Mouse (Mus musculus) midbrain, embryonic 16.5 days (tissue): ENCODE data around the gene Itga2b. TPM values are rescaled to one million over a fixed set of nuclear protein-coding genes. Genes with fewer than 3 reads are reported as not detected.

Source experiments
- ATAC-seq: fragments of 200-750 bp; cut with Nextera tagmentation; 2 replicates; pipeline ENCODE4 v1.8.0; 2017; ENCODE audit warnings: moderate TSS enrichment
- H3K27ac ChIP-seq: fragments of 300-500 bp; sonication (generic); 2 replicates; pipeline ENCODE4 v1.5.1; 2014; ENCODE audit warnings: mild to moderate bottlenecking, low read length, mixed read lengths
- H3K27me3 ChIP-seq: fragments of 300-500 bp; sonication (generic); 2 replicates; pipeline ENCODE4 v1.6.1; 2014; ENCODE audit warnings: low read depth, low read length, mixed read lengths; ENCODE audit not compliant: control insufficient read depth, insufficient read depth
- H3K36me3 ChIP-seq: fragments of 300-500 bp; sonication (generic); 2 replicates; pipeline ENCODE4 v1.6.1; 2014; ENCODE audit warnings: mild to moderate bottlenecking, low read length, moderate library complexity, mixed read lengths; ENCODE audit not compliant: control insufficient read depth, insufficient read depth
- H3K4me1 ChIP-seq: fragments of 300-500 bp; sonication (generic); 2 replicates; pipeline ENCODE4 v1.6.1; 2014; ENCODE audit warnings: mild to moderate bottlenecking, low read length, mixed read lengths; ENCODE audit not compliant: control insufficient read depth, insufficient read depth
- H3K4me2 ChIP-seq: fragments of 300-500 bp; sonication (generic); 2 replicates; pipeline ENCODE4 v1.6.1; 2014; ENCODE audit warnings: mild to moderate bottlenecking, low read length, mixed read lengths
- H3K4me3 ChIP-seq: fragments of 300-500 bp; sonication (generic); 2 replicates; pipeline ENCODE4 v1.5.1; 2014; ENCODE audit warnings: low read depth, mild to moderate bottlenecking, low read length, moderate library complexity, mixed read lengths
- H3K9ac ChIP-seq: fragments of 300-500 bp; sonication (generic); 2 replicates; pipeline ENCODE4 v1.6.1; 2014; ENCODE audit warnings: low read depth, low read length, mixed read lengths
- H3K9me3 ChIP-seq: fragments of 300-500 bp; sonication (generic); replicated peaks from 2 replicates; pipeline ENCODE4 v1.6.1; 2014; ENCODE audit warnings: mild to moderate bottlenecking, low read length, mixed read lengths; ENCODE audit not compliant: control insufficient read depth, poor library complexity, severe bottlenecking
- WGBS: fragments of 180-500 bp; shearing (Covaris S2); extraction: QIAGEN DNeasy Blood & Tissue Kit; methylation state at CpG from one replicate; pipeline ENCODE4 v1.1.7; 2014; 5-methylcytosine and 5-hydroxymethylcytosine counted together
- polyA plus RNA-seq: library from polyadenylated mRNA; unstranded; fragments of >200 nt; fragmentation: Nextera tagmentation; extraction: Ambion mirVana; gene quantifications from 2 replicates; pipeline ENCODE4 v1.2.1, GENCODE M21; 2015

The Itga2b gene
- 8.3 and 11.6 TPM in 2 replicates for polyA plus RNA-seq

- WGBS, result 65% methylated on average over 11 of the region's 11 CpGs
Measured at GRCm38 (mm10) chr11:102469648-102470357, at the start of gene Itga2b. TSS of gene Itga2b (minus strand) at chr11:102470122.

GRCm38 (mm10) chr11:102514793-102515424 is 45.0 kb upstream of the Itga2b start:
- H3K27me3 ChIP-seq, result no peaks in the 10 kb centered on the region
- H3K4me1 ChIP-seq, result no peaks in the 10 kb centered on the region
- no peak overlapping the region for H3K9ac ChIP-seq
- no peaks in the 10 kb centered on the region; the same call in 1 of the 2 replicates for H3K36me3 ChIP-seq
- 96% methylated on average over 1 of the region's 1 CpGs for WGBS
- no peak overlapping the region for H3K4me2 ChIP-seq
- no peaks in the 10 kb centered on the region for H3K9me3 ChIP-seq
- H3K27ac ChIP-seq, result no peak overlapping the region
- no peak overlapping the region for H3K4me3 ChIP-seq
- ATAC-seq, result no peak

More at GRCm38 (mm10) chr11:102469648-102470357, at the start of gene Itga2b:
- ATAC-seq, result no peak
- Histone ChIP-seq H3K27ac (no peak within 1 kb of the TSS), H3K4me2 (no peak within 1 kb of the TSS), H3K36me3 (no peaks in the 10 kb centered on the region), H3K27me3 (no peaks in the 10 kb centered on the region; the same call in 1 of the 2 replicates), H3K9me3 (no peaks in the 10 kb centered on the region), H3K4me1 (peaks cover 13% of the 10 kb centered on the region), H3K4me3 (no peak within 1 kb of the TSS), H3K9ac (no peak within 1 kb of the TSS)

- Histone ChIP-seq H3K4me1 (no peaks in the 10 kb centered on the region), H3K9me3 (no peaks in the 10 kb centered on the region), H3K36me3 (peaks cover 5% of the 10 kb centered on the region), H3K4me3 (no peak overlapping the region), H3K9ac (no peak overlapping the region), H3K27ac (no peak overlapping the region), H3K27me3 (no peaks in the 10 kb centered on the region), H3K4me2 (no peak overlapping the region)
- WGBS, result 72% methylated on average over 6 of the region's 6 CpGs
- no peak for ATAC-seq
Measured at GRCm38 (mm10) chr11:102510226-102510625, 40.3 kb upstream of the Itga2b start.

DNA sequence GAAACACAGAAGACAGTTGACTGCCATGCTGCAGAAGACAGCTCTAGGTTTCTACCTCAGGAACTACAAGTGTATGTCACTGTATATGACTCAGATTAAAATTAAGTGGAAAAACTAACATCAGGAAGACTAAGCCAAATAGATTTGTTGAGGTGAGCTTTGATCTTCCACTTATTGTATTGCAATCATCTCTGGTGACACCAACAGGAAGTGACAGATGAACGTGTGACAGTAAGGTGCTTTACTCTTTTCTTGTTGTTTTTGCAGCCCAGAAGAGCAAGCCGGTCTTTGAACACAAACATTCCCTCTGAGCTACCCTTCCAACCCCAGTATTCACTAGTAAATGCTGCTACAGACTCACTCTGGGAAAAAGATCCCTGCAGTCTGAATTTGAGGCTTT is 26.8 kb upstream of the Itga2b start:
- no peaks in the 10 kb centered on the region for H3K4me1 ChIP-seq
- H3K9ac ChIP-seq, result no peak overlapping the region
- WGBS, result 80% methylated on average over 2 of the region's 2 CpGs
- no peak overlapping the region for H3K4me2 ChIP-seq
- no peak overlapping the region for H3K27ac ChIP-seq
- H3K4me3 ChIP-seq, result no peak overlapping the region
- H3K9me3 ChIP-seq, result no peaks in the 10 kb centered on the region
- peaks cover 6% of the 10 kb centered on the region; the same call in 1 of the 2 replicates for H3K36me3 ChIP-seq
- ATAC-seq, result no peak
- no peaks in the 10 kb centered on the region for H3K27me3 ChIP-seq

DNA sequence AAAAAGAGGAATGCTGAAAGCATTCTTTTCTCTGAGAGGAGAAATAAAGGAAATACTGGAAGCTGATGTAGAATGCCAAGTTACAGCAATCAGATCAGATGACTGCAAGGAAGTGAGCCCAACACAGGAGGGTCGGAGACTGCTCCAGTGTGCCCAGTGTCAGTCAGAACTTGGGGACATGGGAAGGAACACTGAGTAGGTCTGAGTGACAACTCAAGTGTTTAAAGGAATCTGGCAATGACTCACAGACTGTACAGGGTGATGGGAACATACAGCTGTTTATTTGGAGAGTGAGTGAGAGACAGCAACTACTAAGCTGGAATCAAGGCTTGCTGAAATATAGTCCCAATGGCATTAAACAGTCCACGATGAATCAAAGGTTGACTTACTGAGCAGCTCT is 26.3 kb upstream of the Itga2b start:
- ATAC-seq, result no peak
- H3K4me3 ChIP-seq, result no peak overlapping the region
- H3K4me1 ChIP-seq, result no peaks in the 10 kb centered on the region
- WGBS, result 98% methylated on average over 2 of the region's 2 CpGs
- no peak overlapping the region for H3K9ac ChIP-seq
- H3K27ac ChIP-seq, result no peak overlapping the region
- peaks cover 6% of the 10 kb centered on the region; the same call in 1 of the 2 replicates for H3K36me3 ChIP-seq
- no peaks in the 10 kb centered on the region for H3K27me3 ChIP-seq
- H3K4me2 ChIP-seq, result no peak overlapping the region
- H3K9me3 ChIP-seq, result no peaks in the 10 kb centered on the region

DNA sequence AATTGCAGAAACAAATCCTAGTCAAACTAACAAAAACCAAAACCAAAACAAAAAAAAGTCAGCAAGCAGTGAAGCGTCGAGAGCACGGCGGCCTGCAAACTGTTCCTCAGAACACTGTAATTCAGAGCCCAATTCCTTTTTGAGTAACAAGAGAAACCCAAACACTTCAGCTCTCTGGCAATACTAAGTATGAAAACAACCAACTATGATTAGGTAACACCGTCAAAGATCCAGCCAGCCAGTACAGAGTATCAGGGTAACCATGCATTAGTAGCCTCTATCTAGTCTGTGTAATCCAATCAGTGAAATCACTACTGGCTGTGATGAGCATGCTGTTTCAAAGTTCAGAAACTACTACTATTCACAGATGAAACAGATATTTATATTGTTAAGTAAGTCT is 25.8 kb upstream of the Itga2b start:
- Histone ChIP-seq H3K4me3 (no peak overlapping the region), H3K9ac (no peak overlapping the region), H3K36me3 (peaks cover 6% of the 10 kb centered on the region; the same call in 1 of the 2 replicates), H3K4me2 (no peak overlapping the region), H3K9me3 (no peaks in the 10 kb centered on the region), H3K27me3 (no peaks in the 10 kb centered on the region), H3K4me1 (no peaks in the 10 kb centered on the region), H3K27ac (no peak overlapping the region)
- ATAC-seq, result no peak
- 96% methylated on average over 5 of the region's 5 CpGs for WGBS

- no peak overlapping the region for H3K4me2 ChIP-seq
- WGBS, result 99% methylated on average over 6 of the region's 6 CpGs
- no peak for ATAC-seq
- no peak overlapping the region for H3K27ac ChIP-seq
- H3K27me3 ChIP-seq, result no peaks in the 10 kb centered on the region
- H3K4me1 ChIP-seq, result no peaks in the 10 kb centered on the region
- peaks cover 2% of the 10 kb centered on the region; the same call in 1 of the 2 replicates for H3K36me3 ChIP-seq
- no peak overlapping the region for H3K9ac ChIP-seq
- H3K4me3 ChIP-seq, result no peak overlapping the region
- H3K9me3 ChIP-seq, result no peaks in the 10 kb centered on the region
Measured at GRCm38 (mm10) chr11:102495114-102495513, 25.2 kb upstream of the Itga2b start.

DNA sequence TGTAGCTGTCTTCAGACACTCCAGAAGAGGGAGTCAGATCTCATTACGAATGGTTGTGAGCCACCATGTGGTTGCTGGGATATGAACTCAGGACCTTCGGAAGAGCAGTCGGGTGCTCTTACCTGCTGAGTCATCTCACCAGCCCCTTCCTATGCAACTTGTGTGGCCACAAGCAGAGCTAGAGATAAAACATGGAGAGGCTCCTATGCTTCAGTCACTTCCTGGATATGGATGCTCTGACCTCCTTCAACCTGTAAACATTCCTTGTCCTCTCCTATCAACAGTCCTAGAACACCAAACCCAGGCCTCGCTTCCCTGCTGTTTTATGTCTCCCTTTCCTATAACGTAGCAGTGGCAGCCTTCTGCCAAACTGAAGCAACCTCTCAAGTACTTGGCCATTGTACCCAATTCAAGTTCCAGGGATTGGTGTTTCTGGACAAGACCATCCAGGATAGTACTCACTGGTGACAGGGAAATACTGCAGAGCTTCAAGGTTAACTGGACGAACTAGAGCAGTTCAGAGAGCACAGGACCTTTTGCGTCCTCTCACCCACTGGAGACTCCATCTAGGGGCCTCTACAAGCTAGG is 24.2 kb upstream of the Itga2b start:
- WGBS, result 90% methylated on average over 7 of the region's 7 CpGs
- H3K9me3 ChIP-seq, result no peaks in the 10 kb centered on the region
- H3K27me3 ChIP-seq, result no peaks in the 10 kb centered on the region
- H3K9ac ChIP-seq, result no peak overlapping the region
- peaks cover 2% of the 10 kb centered on the region; the same call in 1 of the 2 replicates for H3K36me3 ChIP-seq
- H3K4me2 ChIP-seq, result no peak overlapping the region
- H3K4me1 ChIP-seq, result no peaks in the 10 kb centered on the region
- no peak overlapping the region for H3K4me3 ChIP-seq
- no peak for ATAC-seq
- H3K27ac ChIP-seq, result no peak overlapping the region

DNA sequence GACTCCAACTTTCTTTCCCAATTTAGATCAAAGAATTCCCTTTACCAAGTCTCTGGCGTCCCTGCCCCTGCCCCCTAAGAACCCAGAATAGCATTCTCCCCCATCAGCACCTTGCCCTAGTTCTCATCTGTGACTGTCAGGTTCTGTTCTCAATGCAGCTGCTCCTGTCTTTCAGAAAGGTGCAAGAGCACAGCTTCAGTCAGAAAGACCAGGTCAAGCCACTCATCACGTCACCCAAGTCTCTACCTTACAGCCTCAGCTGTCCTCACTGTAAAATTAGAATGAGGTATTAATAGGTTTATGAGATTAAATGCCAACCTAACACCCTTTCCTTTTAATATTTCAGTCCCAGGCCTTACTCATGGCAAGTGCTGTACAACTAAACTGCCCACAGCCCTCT is 23.3 kb upstream of the Itga2b start:
- no peaks in the 10 kb centered on the region for H3K27me3 ChIP-seq
- H3K4me3 ChIP-seq, result no peak overlapping the region
- no peak overlapping the region for H3K4me2 ChIP-seq
- WGBS, result 91% methylated on average over 2 of the region's 2 CpGs
- H3K36me3 ChIP-seq, result peaks cover 2% of the 10 kb centered on the region; the same call in 1 of the 2 replicates
- no peak overlapping the region for H3K9ac ChIP-seq
- no peaks in the 10 kb centered on the region for H3K4me1 ChIP-seq
- no peaks in the 10 kb centered on the region for H3K9me3 ChIP-seq
- ATAC-seq, result no peak
- no peak overlapping the region for H3K27ac ChIP-seq
